Mouse (Mus musculus) limb, embryonic 14.5 days (tissue): ENCODE measurements around the gene Clcnka. TPM values are rescaled to one million over a fixed set of nuclear protein-coding genes. Genes with fewer than 3 reads are reported as not detected.
A peak's percentile ranks its signal among the peaks of the same experiment; 100 is the strongest.

Experiments
- ATAC-seq: fragments of 200-750 bp; cut with Nextera tagmentation; 2 replicates; pipeline ENCODE4 v1.8.0; 2017; ENCODE audit warnings: low read depth, moderate number of reproducible peaks, moderate TSS enrichment; ENCODE audit not compliant: low FRiP score
- DNase-seq: peaks from one replicate; pipeline ENCODE4 v3.0.0-alpha.2; 2015; ENCODE audit warnings: low spot score
- H3K27ac ChIP-seq: fragments of 300-500 bp; sonication (generic); replicated peaks from 2 replicates; pipeline ENCODE4 v1.5.1; 2014; ENCODE audit warnings: low read depth, mild to moderate bottlenecking, low read length, moderate library complexity, mixed read lengths
- H3K27me3 ChIP-seq: fragments of 300-500 bp; sonication (generic); 2 replicates; pipeline ENCODE4 v1.6.1; 2014; ENCODE audit warnings: low read length, mixed read lengths; ENCODE audit not compliant: control insufficient read depth, insufficient read depth
- H3K36me3 ChIP-seq: fragments of 300-500 bp; sonication (generic); 2 replicates; pipeline ENCODE4 v1.6.1; 2014; ENCODE audit warnings: mild to moderate bottlenecking, low read length, moderate library complexity, mixed read lengths; ENCODE audit not compliant: control insufficient read depth, insufficient read depth
- H3K4me1 ChIP-seq: fragments of 300-500 bp; sonication (generic); 2 replicates; pipeline ENCODE4 v1.6.1; 2014; ENCODE audit warnings: antibody characterized with exemption, low read length, mixed read lengths; ENCODE audit not compliant: control insufficient read depth, insufficient read depth
- H3K4me2 ChIP-seq: fragments of 300-500 bp; sonication (generic); replicated peaks from 2 replicates; pipeline ENCODE4 v1.6.1; 2014; ENCODE audit warnings: low read depth, mild to moderate bottlenecking, low read length, moderate library complexity; ENCODE audit not compliant: severe bottlenecking
- H3K4me3 ChIP-seq: fragments of 300-500 bp; sonication (generic); replicated peaks from 2 replicates; pipeline ENCODE4 v1.5.1; 2014; ENCODE audit warnings: low read length
- H3K9ac ChIP-seq: fragments of 300-500 bp; sonication (generic); 2 replicates; pipeline ENCODE4 v1.6.1; 2014; ENCODE audit warnings: mild to moderate bottlenecking, low read depth, low read length, moderate library complexity; ENCODE audit not compliant: severe bottlenecking
- H3K9me3 ChIP-seq: fragments of 300-500 bp; sonication (generic); 2 replicates; pipeline ENCODE4 v1.6.1; 2016; ENCODE audit warnings: low read length; ENCODE audit not compliant: control insufficient read depth
- POLR2A ChIP-seq: fragments of 200-500 bp; IDR thresholded peaks from 2 replicates; pipeline ENCODE4 v1.8.0; 2012; ENCODE audit warnings: inconsistent platforms, mild to moderate bottlenecking, moderate library complexity, borderline replicate concordance; ENCODE audit not compliant: insufficient read depth, insufficient read length; ENCODE audit errors: extremely low read depth
- WGBS: fragments of 180-500 bp; shearing (Covaris S2); extraction: QIAGEN DNeasy Blood & Tissue Kit; methylation state at CpG from one replicate; pipeline ENCODE4 v1.1.7; 2014; 5-methylcytosine and 5-hydroxymethylcytosine counted together
- polyA plus RNA-seq, 2 experiments: library from polyadenylated mRNA; depleted of rRNA in 1 of 2; stranded (reverse) in 1 of 2; unstranded in 1 of 2; fragments of >200 nt; fragmentation: Nextera tagmentation in 1 of 2; extraction: Ambion mirVana in 1 of 2; gene quantifications; 2 replicates each; pipeline versions ENCODE4 v1.2.1 to v1.2.3; 2012 to 2014

The Clcnka gene
- polyA plus RNA-seq, 2 experiments: 0.61 to 0.75 TPM

- 0 out of 2 replicates have a peak overlapping the region, but pooled peaks have one; percentile 58 for H3K27ac ChIP-seq
- DNase-seq (peak; percentile 66), ATAC-seq (peak; percentile 91)
- TF ChIP-seq POLR2A: no peak
- H3K4me2 ChIP-seq: peak overlapping the region; percentile 91
- no peaks in the 10 kb centered on the region for H3K9me3 ChIP-seq
- no peaks in the 10 kb centered on the region for H3K27me3 ChIP-seq
- peak overlapping the region; percentile 55 for H3K9ac ChIP-seq
- peaks cover 18% of the 10 kb centered on the region for H3K4me1 ChIP-seq
- 5% methylated on average over 31 of the region's 36 CpGs for WGBS
- H3K4me3 ChIP-seq: peak overlapping the region; percentile 43
- no peaks in the 10 kb centered on the region for H3K36me3 ChIP-seq
These were observed 27.3 kb upstream of the Clcnka start for GRCm38 (mm10) chr4:141425484-141426479.

- peaks cover 20% of the 10 kb centered on the region for H3K4me1 ChIP-seq
- DNase-seq: no peak
- no peak overlapping the region for H3K9ac ChIP-seq
- no peak overlapping the region for H3K27ac ChIP-seq
- H3K27me3 ChIP-seq: no peaks in the 10 kb centered on the region
- H3K36me3 ChIP-seq: no peaks in the 10 kb centered on the region
- ATAC-seq: no peak
- H3K4me3 ChIP-seq: no peak overlapping the region
- H3K9me3 ChIP-seq: no peaks in the 10 kb centered on the region
- WGBS: 88% methylated on average over 13 of the region's 13 CpGs
- H3K4me2 ChIP-seq: no peak overlapping the region
- TF ChIP-seq POLR2A: no peak
These were observed 25.3 kb upstream of the Clcnka start for GRCm38 (mm10) chr4:141423691-141424431.

DNA sequence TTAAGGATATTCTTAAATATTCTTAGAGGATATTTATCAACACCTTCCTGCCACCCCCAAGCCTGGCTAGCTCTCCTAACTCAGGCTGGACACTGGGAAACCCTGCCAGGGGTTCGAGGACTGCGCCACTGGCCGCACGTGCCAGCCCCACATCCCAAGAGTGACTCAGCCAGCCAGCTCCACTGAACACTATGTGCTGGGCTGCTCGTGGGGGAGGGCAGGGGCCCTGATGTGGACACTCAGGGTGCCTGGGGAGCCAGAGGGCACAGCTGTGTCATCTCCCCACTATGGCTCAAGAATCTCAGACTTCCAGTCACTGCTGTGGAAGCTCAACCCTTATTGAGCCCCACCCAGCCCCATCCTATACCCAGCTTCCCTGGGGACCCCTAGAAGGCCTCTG lies 24.8 kb upstream of the Clcnka start:
- ATAC-seq (no peak), DNase-seq (no peak)
- no peak overlapping the region for H3K4me3 ChIP-seq
- H3K36me3 ChIP-seq: no peaks in the 10 kb centered on the region
- H3K27ac ChIP-seq: no peak overlapping the region
- H3K9ac ChIP-seq: no peak overlapping the region
- no peaks in the 10 kb centered on the region for H3K9me3 ChIP-seq
- H3K27me3 ChIP-seq: no peaks in the 10 kb centered on the region
- no peak overlapping the region for H3K4me2 ChIP-seq
- H3K4me1 ChIP-seq: peaks cover 20% of the 10 kb centered on the region
- TF ChIP-seq POLR2A: no peak
- 74% methylated on average over 5 of the region's 5 CpGs for WGBS

- no peak for DNase-seq
- no peak overlapping the region for H3K4me2 ChIP-seq
- ATAC-seq: no peak
- H3K4me3 ChIP-seq: no peak overlapping the region
- WGBS: 89% methylated on average over 5 of the region's 5 CpGs
- no peak overlapping the region for H3K9ac ChIP-seq
- H3K4me1 ChIP-seq: peaks cover 20% of the 10 kb centered on the region
- H3K9me3 ChIP-seq: no peaks in the 10 kb centered on the region
- H3K27me3 ChIP-seq: no peaks in the 10 kb centered on the region
- no peak for TF ChIP-seq POLR2A
- no peaks in the 10 kb centered on the region for H3K36me3 ChIP-seq
- H3K27ac ChIP-seq: no peak overlapping the region
These were observed 24.3 kb upstream of the Clcnka start for GRCm38 (mm10) chr4:141422841-141423240.

DNA sequence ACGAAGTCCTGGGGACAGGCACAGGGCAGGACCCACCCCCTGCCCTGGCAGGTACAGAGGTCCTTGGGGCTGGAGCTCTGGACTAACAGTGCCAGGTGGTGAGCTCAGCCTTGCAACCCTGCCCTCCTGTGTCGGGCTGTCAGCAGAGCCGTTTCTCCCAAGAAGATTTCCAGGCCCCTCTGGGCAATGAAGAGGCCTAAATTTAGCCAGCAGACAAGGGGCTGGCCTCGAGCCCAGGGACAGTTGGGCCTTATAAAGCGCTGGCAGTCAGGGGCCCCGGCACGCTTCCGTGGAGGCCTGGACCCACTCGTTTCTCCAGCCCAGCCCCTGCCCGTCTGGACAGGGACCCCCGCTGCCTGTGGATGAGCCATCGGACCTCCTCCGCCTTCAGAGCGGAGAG lies 22.9 kb upstream of the Clcnka start:
- Histone ChIP-seq H3K9me3 (no peaks in the 10 kb centered on the region), H3K4me1 (peaks cover 19% of the 10 kb centered on the region), H3K9ac (peak overlapping the region; percentile 25; the same call in 1 of the 2 replicates), H3K27ac (no peak overlapping the region), H3K36me3 (no peaks in the 10 kb centered on the region), H3K4me2 (no peak overlapping the region), H3K27me3 (no peaks in the 10 kb centered on the region), H3K4me3 (no peak overlapping the region)
- DNase-seq: no peak
- WGBS: 53% methylated on average over 14 of the region's 14 CpGs
- no peak for ATAC-seq
- no peak for TF ChIP-seq POLR2A
